Mouse (Mus musculus) hematopoietic stem cell, adult 5-6 weeks (primary cell): Measurements from ENCODE around the gene Chst14. TPM values are rescaled to one million over a fixed set of nuclear protein-coding genes. Genes with fewer than 3 reads are reported as not detected.
A peak's percentile ranks its signal among the peaks of the same experiment; 100 is the strongest.

Source experiments
- ATAC-seq, 2 experiments: fragments of 125-278 bp in 1 of 2; replicated peaks in 1 of 2; 2 replicates each; pipeline ENCODE4 v1.8.0; 2016 to 2017; ENCODE audit warnings: inconsistent platforms in 2 of 2, mild to moderate bottlenecking in 2 of 2, moderate number of reproducible peaks in 2 of 2, low read depth in 1 of 2, moderate TSS enrichment in 1 of 2; ENCODE audit not compliant: low FRiP score in 2 of 2, poor library complexity in 2 of 2, severe bottlenecking in 2 of 2, insufficient read depth in 1 of 2, low TSS enrichment in 1 of 2
- total RNA-seq: library from RNA; stranded (forward); fragments of 172-1452, 232-1000 nt; gene quantifications from 2 replicates; pipeline ENCODE4 v1.2.3, GENCODE M21; 2017

Gene Chst14
- total RNA-seq, 1 experiment from 2014 or later: 4.5 TPM

DNA sequence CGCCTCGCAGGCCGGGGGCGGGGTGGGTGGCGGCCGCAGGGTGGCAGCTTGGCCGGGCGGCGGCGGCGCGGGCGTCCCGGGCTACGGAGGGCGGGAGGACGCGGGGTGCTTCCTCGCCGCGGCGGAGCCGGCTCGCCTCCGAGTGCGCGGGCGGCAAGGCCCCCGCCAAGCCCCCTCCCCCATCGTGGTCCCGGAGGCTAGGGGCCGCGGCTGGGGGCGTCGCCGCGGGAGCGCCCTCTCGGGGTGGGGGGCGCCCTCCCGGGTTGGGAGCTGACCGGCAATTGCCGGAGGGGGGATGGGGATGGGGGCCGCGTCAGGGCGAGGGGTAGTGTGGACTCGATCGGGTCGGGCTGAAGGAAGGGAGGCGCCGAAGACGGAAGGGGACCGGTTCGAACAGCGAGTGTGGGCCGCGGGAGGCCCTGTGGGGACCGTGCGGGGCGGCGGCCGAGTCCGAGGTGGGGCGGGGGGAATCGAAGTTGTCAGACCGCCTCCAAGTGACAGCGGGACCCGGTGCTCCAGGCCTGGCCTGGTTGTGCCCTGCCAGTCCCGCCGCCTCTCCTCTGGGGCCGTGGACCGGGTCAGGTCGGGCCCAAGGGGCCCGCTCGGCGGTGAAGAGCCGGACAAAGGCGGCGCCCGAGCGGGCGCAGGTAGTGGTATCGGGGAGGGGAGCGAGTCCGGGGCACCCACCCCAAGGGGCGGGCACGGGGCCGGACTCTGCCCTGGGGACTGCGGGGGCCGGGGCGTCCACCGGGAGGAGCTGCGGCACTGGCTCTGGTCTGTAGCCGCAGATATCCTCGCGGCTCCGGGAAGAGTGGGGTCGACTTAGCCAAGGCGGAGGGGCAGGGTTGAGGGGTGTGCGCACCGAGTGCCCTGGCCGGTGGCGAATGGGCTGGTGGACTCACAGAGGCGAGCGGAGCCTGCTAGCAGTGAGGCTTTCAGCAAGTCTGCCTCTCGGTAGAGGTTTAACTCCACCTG is 24.0 kb upstream of the Chst14 start:
- no peak for ATAC-seq

DNA sequence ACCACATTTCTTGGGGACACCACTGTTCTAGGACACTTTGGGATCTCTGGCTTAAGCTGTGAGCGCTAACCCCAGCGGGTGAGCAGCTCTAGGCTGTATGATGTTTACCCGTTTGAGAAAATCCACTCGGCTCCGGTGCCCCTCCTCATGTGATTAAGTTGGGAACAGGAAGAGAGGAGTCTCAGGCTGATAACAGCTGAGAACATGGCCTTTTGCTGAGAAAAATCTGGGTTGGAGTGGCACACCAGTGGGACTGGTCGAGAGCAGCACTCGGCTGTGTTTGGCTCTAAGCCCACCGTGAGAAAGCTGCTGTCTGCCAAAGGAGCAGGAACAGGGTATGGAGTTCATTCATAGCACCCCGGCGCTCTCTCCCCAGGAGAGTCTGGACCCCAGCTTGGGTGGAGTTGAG is 23.0 kb upstream of the Chst14 start:
- no peak for ATAC-seq

DNA sequence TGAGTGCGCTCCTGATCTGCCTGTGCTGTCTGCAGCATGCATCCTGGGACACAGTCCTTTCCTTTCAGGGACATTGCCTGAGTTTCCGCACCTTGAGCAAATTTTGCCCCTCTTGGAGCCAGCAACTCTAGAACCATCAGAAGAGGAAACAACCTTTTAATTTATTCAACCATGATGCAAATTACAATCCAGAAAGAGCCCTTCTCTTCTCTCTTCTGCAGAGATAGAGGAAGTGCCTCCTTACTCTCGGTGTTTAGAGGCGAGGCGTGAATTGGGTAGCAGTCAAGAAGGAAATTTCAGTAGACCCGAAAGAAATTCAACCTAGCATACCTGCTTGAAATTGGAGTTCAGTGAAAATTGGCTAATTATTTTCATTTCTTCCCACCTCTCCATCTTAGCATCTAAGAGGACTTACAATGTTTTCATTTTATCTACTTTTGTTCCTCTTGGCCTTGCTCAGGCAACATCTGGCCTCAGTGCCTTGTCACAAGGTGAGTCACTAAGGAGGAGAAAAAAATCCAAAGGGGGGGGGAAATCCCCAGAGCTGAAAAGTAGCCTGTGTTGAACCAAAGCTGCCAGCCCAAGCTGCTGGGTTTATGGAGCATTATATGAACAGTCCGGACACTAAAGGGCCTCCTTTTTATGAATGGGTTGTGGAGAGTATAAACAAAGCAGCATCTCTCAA is 20.7 kb upstream of the Chst14 start:
- no peak for ATAC-seq

DNA sequence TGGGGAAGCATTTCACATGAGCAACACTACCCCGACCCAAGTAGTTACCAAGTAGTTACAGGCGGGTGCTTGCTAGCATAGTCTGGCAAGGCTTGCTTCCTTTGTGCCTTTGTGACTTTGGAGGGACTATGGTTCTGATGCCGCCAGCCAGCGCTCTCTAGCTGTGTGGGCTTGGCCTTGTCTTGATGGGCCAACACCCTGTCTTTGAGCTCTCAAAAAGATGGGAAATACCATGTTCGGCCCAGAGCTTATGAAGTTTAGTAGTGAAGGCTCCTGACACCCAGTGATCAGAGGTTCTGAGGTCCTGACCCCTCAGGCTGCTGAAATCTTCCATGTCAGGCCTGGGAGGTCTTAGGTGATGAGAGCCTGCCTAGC is 20.2 kb upstream of the Chst14 start:
- no peak for ATAC-seq

DNA sequence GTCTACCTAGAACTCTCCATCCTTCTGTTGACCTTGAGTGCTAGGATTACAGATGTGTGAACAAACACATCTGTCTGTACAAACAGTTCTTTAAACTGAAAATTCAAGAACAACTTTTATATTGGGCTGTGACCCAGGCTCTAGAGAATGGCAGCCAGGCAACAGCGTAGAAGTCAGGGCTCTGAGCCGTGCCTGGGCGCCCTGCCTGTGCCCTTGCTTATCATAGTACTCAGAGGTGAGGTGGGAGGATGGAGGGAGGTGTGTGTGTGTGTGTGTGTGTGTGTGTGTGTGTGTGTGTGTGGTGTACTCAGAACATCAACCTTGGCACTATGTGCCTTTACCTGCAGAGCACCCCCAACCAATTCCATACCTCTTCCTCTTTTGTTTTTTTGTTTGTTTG is 18.5 kb upstream of the Chst14 start:
- ATAC-seq: no peak

DNA sequence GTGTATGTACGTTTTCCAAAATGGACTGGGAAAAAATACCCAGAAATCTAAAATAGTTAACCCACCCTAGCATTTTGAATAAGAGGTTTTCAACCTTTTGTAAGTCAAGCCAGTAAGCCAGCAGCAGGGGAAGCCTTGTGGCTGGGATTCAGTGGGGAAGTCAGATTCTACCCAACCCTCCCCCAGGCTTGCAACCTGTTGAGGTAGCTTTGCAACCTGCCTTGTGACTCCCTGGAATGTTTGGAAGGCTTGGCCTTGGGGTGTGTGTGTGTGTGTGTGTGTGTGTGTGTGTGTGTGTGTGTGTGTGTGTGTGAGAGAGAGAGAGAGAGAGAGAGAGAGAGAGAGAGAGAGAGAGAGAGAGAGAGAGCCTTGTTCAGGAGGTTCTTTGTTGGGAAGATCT is 17.1 kb upstream of the Chst14 start:
- no peak for ATAC-seq

DNA sequence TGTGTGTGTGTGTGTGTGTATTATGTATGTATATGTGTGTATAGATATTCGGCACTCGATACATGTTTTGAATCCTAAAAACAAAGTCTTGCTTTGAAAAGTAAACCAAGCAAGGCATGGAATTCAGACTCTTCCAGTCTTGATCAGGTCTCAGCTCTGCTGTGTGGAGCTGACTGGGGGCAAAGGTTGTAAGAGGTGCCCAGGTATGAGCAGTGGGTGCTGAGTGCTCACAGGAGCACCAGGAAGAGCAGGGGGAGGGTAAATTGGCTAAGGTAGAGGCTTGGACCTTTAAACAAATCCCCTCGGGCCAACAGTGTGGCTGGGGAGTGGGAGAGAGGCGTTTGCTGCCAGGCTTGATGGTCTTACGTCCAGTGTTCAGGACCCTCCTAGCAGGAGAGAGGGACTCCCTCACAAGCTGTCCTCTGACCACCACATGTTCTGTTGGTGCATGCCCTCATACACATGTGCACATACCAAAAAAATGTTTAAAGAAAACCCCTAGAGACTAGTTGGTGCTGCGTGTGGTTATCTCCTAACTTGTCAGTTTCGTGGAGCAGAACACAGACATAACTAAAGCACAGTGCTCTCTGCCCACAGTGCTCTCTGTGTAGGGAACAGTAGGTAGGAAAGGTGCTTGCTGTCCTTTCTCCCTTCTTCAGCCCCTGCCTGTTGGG is 15.6 kb upstream of the Chst14 start:
- no peak for ATAC-seq

DNA sequence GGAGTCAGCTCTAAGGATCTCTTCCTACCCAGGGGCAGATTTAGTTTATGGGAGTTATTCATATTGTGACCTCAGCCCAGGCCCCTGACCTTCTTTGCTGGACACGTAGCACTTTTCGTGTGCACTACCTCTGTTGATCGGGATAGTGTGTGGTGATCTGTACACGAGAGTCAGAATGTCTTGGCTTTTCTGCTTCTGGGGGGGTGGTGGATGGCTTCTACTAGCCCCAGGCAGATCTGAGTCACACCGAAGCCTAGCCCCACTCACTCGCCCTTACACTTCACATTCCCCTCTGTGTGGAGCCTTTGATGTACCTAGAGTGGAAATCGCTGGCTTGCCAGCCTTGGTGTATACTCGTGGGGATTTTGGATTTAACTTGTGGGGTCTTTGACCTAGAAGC is 13.6 kb upstream of the Chst14 start:
- no peak for ATAC-seq

DNA sequence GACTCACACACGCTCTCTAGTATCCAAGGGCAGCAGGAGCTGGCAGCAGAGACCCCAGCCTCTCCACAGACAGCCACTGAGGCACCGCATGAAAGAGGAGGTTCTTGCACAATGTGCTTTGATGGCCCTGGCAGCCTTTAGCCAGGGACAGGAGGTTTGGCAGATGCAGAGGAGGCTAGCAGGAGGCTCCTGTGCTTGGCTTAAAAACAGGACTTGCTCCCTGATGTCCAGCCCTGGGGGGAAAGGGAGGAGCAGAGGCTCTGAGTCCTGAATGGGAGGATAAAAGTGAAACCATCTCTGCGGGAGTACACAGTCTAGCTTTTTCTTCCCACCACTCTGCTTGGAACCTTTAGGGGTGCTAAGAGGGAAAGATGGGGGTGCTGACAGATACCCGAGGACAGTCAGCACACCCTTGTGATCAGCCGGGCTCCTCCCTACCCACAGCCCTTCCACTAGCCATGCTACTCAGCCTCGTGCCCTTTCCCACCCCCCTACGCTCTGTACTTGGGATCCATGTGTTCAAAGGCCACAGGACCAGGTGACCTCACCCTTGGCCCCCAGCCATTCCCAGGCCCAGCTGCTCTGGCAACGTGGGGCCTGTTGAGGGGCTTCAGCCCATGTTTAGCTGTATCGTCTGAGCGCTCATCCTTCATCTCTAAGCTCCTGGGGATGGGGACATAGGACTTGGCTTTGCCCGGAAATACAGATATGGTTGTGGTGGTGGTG is 12.6 kb upstream of the Chst14 start:
- no peak for ATAC-seq

DNA sequence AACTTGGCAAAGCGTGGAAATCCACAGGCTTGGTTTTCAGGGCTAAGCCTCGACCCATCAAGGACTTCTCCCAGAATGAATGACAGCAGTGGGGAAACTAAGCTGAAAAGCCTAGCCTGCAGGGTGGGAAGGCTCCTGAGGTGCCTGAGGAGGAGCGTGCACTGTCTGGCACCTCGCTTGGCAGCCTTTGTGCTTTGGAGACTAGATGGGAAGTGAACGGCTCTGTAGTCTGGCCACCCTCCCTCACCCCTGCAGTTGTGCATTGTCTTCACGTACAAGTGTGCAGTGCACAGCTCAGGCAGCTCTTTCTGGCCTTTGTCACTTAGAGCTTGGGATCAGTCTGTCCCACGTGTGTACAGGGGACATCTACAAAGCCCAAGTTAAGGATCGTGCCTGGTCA is 11.6 kb upstream of the Chst14 start:
- no peak for ATAC-seq

DNA sequence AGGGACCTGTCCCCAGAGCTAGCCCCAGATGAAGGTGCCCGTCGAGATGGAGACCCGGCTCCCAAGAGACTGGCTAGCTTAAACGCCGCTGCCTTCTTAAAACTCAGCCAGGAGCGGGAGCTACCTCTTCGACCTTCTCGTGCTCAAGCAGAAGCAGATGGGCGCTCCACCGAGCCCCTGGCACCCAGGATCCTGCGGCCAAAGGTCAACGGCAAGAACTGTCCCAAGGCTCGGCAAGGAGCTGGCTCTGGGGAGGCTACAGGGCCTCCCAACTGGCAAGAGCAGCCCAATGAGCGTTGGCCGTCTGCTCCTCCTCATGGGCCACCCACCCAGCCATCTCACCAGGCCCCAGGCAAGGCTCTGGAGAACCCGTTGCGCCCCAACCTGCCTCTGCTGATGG is 9.9 kb upstream of the Chst14 start:
- ATAC-seq: no peak

DNA sequence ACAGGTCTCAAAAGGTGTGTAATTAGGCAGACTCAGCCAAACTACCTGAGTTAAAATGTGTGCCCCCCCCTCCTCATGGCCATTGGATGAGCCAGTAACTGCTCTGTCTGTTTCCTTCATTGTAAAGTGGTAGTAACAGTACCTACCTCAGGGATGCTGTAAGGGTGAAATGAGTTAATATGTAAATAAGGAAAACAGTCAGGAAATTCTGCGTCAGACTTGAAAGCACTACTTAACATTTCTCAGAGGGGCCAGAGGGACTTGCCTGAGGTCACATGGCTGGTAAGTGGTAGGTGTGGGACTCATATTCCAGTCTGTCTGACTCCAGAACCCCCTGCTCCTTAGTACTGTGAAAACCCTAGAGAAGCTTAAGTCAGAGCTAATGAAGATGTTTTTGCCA is 7.8 kb upstream of the Chst14 start:
- no peak for ATAC-seq

DNA sequence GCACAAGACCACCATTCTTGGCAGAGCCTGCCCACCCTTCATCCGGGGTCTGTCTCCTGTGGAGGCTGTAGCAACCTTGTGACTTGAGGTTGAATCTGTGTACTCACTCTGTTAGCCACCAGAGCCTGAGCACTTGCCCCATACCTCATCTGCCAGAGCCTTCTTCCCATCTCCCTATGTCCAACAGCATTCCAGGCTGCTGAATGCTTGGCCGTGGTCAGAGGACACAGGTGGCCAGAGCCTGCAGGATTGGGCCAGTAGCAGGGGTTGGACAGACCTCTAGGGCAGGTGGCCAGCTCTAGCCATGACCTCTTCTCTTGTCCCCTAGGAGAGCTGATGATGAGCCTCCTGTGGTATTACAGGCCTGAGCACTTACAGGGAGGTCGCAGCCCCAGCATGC is 5.9 kb upstream of the Chst14 start:
- ATAC-seq: no peak

DNA sequence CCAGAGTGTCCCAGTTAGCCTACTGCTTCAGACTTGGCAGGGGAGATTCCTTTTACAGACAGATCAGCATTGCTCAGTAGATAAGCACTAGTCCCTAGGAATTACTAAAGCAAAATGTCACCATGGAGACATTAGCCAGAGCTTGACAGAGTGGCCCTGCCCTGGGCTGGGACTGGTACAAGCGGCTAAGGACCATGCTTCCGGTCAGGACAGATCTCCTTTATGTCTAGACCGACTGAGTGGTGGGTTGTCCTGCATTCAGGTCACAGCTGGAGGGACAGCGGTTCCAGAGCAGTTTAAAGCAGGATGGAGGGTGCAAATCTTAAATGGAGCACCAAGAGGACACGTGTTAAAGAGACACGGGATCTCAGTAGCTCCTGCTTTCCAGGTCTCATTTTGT is 344 bp upstream of the Chst14 start:
- 0 out of 4 replicates have a peak, but pooled peaks of 1 of the 2 experiments have one; percentile 6 for ATAC-seq

DNA sequence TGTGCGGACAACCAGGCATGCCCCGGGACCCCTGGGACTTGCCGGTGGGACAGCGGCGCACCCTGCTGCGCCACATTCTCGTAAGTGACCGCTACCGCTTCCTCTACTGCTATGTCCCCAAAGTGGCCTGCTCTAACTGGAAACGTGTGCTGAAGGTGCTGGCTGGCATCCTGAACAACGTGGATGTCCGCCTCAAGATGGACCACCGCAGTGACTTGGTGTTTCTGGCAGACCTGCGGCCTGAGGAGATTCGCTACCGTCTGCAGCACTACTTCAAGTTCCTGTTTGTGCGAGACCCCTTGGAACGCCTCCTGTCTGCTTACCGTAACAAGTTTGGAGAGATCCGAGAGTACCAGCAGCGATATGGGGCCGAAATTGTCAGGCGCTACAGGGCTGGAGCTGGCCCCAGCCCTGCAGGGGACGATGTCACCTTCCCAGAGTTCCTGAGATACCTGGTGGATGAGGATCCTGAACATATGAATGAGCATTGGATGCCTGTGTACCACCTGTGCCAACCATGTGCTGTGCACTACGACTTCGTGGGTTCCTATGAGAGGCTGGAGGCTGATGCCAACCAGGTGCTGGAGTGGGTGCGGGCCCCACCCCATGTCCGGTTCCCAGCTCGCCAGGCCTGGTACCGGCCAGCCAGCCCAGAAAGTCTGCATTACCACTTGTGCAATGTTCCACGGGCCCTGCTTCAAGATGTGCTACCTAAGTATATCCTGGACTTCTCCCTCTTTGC is 873 bp downstream of the Chst14 start:
- peak; percentile 40 to 46; a peak in 3 of 4 replicates for ATAC-seq

DNA sequence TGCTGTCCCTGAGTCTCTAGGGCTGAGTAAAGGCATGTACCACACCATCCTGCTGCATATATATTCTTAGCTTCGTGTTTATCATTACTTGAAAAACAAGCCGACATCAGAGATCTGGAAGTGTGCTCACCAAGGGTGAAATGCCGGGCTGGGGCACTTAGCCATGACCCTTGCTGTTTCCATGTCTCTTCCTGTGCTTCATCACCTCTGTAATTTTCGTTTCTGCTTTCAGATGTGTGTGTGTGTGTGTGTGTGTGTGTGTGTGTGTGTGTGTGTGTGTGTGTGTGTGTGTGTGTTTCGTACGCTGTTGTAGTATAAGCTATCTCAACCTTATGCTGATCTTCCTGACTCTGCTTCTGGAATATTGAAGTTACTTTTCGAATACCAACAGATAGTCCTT is 15.0 kb downstream of the Chst14 start:
- no peak for ATAC-seq

DNA sequence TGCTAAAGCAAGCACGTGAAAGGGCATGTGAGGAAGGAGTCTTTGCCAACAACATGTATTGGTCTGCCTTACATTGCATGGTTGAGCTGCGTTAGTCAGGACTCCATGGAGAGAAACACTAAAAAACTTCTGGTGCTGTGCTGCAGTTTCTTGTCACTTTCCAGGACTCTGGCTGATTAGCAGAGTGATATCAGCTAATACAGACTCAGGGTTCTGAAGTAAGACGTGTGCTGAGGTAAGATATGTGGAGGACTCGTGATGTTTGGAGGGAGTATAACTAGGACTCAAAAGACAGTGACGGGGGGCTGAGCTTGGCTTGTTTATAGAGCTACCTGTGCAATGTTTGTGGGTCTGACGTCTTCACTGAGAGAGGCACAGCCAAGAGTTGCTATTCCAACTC is 16.9 kb downstream of the Chst14 start:
- no peak for ATAC-seq
